Mouse (Mus musculus): ENCODE data around the gene Syf2. TPM values are rescaled to one million over a fixed set of nuclear protein-coding genes. Genes with fewer than 3 reads are reported as not detected.

Gene Syf2
- total RNA-seq (2023) = 100 to 1,000 TPM; 189 to 203 TPM

GRCm38 (mm10) chr4:134930684-134931481 lies at the start of gene Syf2:
Gene Syf2 (plus strand): TSS chr4:134930898.

DNA sequence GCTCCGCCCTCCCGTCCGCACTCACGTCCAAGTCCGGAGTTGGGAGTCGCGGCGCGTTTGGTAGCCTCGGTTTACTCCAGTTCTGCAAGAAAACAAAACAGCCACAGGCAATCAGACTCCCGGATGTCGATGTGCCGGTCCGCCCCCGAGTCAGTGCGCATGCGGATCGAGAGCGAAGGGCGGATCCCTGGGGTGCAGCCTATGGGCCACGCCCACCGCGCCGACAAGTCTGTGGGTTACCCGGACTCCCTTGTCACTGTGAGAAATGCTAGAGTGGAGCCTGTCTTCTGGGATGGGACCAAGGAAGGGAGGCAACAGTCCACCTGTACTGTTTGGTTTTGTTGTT lies 15.9 kb upstream of the Syf2 start, which contains the start of gene Tmem50a:
Gene Tmem50a, minus strand, starts transcription at position 161 of the 346 bp plus-strand sequence.

GRCm38 (mm10) chr4:134923258-134924018 lies 7.3 kb upstream of the Syf2 start, which contains the start of gene Rsrp1:
Gene Rsrp1 (plus strand): TSS chr4:134923592.

Other genes starting within 250 kb of the Syf2 start
- 1 to 10 TPM; 6.5 to 6.7 TPM for gene Man1c1, start 226.6 kb upstream of the Syf2 start, total RNA-seq (2023)
- gene Ldlrap1, start 162.9 kb upstream of the Syf2 start, total RNA-seq (2023) = 10 to 100 TPM; 14.7 to 18.6 TPM
- 10 to 100 TPM; 52.8 to 53.8 TPM for gene Maco1, start 77.6 kb upstream of the Syf2 start, total RNA-seq (2023)
- not detected for gene Rhd, start 66.4 kb upstream of the Syf2 start, total RNA-seq (2023)
- gene Tmem50a, start 15.9 kb upstream of the Syf2 start, total RNA-seq (2023) = 100 to 1,000 TPM; 123 to 131 TPM
- gene Rsrp1, start 7.3 kb upstream of the Syf2 start, total RNA-seq (2023) = 100 to 1,000 TPM; 358 to 368 TPM
- gene Runx3, start 189.8 kb downstream of the Syf2 start, total RNA-seq (2023) = 10 to 100 TPM; 92.4 to 99.3 TPM

Measured in B cell, adult 67 days (primary cell).